Mouse (Mus musculus) cerebellum, adult 11 months (tissue): ENCODE data around the gene Aqp11.

Experiments
- DNase-seq: peaks from one replicate; pipeline ENCODE4 v3.0.0; 2022

Gene Aqp11

DNA sequence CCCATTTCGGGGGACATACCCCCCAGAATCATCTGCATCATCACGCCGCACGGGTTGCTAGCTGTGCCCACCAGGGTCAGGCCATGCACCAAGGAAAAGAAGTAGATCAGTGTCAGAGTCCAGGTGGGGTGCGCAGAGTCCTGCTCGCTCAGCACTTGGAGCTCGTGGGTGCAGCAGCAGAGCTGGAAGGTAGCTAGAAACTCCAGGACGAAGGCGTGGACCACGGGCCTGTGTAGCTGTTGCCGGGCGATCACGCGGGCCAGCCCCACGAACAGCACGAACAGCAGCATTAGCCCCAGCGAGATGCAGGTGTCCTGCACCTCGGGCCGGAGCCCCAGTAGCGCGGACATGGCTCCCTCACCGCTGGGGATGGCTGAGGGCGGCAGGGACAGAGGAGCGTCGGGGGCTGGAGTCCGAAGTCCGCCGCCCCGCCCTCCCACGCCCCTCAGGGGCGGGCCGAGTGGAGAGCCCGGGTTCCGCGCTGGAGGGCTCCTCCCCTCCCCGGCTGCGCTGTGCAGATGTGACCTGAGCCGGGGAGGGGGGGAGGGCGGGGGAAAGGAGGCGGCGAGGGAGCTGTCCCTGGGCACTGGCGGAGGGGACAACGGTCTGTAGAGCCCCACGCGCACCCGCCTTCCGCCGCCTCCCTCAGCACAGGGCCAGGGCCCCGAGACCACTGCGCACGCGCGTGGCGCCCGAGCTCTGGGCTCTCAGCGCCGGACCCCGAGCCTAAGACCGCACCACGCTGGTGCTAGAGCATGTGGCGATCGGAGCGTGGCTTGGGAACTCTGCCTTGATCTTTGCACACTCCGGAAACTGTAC, at the start of gene Aqp11:
TSS of gene Aqp11 (minus strand) at position 652 of the 819 bp plus-strand sequence.
- DNase-seq: peak; percentile 76

DNA sequence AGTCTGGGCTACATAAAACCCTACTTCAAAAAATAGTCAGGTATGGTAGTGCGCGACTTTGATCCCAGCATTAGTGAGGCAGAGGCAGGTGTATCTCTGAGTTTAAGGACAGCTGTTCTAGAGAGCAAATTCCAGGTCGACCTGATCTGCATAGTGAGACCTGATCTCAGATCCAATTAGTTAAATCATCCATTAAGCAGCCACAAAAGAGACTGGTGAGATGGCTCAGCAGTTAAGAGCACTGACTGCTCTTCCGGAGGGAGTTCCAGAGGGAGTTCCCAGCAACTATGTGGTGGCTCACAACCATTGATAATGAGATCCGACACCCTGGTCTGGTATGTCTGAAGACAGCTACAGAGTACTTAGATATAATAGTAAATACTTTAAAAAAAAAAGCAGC, 45.4 kb upstream of the Aqp11 start:
- no peak for DNase-seq

DNA sequence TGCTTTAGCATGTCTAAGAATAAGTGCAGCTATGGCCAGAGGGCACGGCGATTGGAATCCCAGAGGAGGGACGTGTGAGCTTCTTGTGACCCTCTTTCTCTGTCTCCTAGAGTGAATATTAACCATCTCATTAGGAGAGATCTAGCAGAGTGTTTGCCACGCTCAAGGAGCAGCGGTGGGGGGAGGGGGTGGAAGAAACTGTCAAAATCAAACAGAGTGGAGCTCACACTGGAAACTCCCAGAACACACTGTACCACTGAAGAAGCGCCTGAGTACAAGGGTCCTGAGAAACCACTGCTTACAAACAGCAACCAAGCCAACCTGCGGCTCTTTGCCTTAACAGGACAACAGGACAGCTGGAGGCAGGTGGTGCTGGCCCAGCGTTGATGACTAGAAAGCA, 43.4 kb upstream of the Aqp11 start:
- no peak for DNase-seq

DNA sequence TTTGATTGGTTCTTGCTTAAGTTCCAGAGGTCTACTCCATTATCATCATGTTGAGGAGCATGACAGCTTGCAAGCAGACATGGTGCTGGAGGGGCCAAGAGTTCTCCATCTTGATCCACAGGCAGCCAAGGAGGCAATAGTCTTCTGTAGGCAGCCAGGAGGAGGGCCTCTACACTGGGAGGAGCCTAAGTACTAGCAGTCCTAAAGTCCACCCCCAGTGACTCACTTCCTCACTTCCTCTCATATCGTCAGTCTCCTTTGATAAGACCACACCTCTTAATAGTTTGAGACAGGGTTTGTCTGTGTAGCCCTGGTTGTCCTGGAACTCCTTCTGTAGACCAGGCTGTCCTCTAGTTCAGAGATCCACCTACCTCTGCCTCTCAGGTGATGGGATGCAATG, 42.7 kb upstream of the Aqp11 start:
- DNase-seq: no peak

DNA sequence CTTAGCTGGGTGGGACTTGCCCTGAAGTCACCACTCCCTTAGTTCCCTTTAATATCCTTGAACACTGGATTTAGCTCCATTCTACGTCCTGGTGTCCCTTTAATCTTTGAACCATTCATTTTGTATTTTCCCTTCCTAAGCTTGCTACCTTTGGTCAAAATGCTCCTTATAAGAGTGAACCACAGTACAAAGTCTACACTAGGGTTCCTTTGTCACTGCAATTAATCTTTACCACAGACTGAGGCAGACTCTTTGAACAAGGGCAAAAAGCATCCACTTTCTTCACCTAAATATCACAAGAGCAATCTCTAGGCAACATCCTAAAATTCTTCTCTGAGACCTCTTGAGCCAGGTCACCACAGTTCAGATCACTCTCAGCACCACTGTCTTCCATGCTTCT, 42.1 kb upstream of the Aqp11 start:
- no peak for DNase-seq

DNA sequence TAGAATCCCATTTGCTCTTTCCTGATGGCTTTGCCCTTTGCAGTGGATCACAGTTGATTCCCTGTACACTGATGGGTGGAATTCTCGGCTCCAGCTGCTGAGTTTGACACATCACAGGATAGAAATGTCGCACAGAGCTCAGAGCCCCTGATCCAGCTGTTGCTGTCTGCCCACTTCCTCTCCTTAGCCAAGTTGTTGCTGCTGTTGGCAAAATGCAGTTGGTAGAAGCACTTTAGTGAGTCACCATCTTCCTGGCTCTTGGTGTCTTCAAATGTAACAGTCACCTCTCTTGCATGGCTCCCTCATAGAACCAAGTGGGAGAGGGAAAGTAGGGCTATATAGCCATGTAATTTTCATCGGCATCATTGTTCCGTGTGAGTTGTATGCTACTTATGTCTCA, 39.1 kb upstream of the Aqp11 start:
- DNase-seq: no peak

DNA sequence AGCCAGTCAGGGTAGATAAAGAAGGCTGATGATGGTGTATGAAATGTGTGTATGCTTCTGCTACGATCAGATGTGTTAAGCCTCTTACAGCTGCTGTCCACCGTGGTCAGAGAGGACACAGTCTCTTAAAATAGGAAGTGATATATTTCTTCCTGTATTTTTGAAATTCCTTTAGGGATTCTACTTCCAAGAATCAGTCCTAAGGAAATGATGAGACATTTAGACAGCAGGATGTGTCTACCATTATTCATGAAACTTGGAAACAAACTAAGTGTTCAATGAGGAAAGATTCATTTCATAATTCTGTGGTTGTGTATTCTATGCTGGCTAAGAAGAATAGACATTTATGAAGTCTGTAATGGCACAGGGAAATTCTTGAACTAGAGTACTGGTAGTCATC, 37.8 kb upstream of the Aqp11 start:
- no peak for DNase-seq

DNA sequence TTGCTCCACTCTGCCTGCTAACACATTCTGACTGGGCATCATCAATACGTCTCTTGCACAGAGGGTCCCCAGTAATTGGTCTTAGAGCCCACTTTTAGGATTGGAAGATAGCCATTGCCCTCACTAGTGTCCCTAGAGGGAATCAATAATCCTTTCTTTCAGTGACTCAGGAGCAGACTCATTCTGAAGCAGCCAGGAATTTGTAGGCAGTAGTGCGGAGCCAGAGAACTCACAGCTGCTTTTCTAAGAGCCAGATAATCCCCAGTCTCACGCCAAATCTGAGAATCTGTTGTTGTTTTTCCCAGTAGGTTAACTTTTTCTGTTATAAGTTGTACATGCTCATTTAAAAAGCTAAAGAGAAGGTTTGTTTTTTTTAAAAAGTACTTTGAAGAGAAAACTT, 37.3 kb upstream of the Aqp11 start:
- no peak for DNase-seq

DNA sequence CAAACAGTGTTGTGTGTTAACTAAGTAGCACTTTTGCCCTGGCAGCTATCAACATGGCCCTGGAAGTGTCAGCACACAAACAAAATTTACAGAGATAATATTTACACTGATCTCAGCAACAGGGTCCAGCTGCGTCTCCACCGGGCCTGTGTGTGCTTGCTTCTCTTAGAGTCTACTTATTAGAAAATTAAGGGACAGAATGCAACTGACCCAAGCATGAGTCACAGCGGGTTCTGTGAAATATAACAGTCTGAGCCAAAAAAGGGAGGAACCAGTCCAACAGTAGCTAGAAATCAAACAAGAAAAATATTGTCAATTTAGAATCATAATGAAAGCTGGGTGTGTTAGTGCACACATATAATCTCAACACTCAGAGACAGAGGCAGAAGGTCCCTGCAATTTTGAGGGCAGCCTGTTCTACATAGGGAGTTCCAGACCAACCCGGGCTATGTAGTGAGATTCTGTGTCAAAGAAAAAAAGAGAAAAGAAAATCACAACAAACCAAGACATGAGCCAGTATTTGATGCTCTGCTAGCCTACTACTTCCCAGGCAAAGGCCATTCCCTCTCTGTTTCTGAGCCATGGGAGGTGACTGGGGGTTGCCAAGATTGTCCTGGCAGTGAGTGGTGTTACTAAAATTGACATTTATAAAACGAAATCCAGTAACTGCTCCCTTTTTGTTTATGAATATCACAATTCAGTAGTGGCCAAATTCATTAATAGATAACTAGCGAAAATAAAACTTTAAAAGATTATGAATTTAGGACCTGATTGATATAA, 32.9 kb upstream of the Aqp11 start:
- no peak for DNase-seq

DNA sequence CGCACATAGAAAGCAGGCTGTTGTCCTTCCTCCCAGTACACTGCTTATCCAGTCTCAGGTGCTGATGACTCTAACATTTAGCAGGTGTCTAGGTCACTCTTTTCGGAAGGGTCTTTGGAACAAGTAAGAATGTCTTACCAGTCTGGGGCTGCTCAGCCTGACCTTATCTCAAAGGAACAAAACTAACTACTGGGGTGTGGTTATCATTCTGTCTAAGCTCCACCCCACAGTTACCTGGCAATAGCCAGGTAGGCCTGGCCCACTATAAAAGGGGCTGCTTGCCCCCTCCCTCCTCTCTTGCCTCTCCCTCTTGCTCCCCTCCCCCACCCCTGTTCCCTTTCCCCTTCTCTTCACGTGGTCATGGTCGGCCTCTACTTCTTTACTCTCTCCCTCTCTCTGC, 30.9 kb upstream of the Aqp11 start:
- DNase-seq: no peak

DNA sequence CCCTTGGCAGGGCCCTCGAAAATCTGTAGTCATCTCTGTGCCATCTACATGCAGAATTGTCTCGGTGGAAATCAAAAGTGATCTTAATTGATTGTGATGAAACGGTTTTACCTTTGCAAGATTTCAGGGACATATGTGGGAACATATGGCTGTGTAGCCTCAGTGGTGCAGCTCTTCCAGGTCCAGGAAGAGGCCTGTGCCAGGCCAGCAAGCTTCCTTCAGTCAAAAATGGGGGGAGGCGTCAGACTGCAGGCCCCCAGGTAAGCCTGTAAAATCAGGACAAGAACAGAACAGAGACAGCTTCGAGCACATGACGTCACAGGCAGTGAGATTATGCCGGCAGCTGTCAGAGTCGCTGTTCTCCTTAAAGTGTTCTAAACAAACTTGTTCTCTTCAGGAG, 29.8 kb upstream of the Aqp11 start:
- no peak for DNase-seq

DNA sequence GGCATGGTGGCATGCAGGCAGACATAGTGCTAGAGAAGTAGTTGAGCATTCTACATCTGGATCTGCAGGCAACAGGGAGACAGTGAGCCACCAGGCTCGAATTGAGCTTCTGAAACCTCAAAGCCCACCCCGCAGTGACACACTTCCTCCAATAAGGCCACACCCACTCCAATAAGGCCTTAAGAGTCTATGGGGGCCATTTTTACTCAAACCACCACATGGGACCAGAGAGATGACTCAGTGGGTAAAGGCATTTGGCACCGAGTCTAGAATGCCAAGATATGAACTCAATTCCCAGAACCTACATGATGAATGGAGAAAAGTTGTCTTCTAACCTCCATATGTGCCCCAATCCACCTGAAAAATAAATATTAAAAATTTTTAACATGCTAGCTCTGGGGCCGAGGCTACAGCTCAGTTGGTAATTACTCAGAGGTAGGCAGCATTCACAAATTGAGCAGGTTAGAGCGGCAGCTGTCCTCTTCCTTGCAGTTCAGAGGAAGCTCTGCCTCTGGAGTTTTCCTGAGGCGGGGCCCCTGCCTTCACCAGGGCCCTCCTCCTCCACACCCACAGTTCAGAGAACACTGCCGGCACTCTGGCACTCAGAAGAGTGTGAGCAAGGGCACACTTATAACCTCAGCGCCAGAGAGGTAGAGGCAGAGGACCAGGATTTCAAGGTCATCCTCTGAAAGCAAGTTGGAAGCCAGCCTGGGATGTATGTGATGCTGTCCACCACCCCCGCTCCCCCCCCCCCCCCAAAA, 28.5 kb upstream of the Aqp11 start:
- no peak for DNase-seq

DNA sequence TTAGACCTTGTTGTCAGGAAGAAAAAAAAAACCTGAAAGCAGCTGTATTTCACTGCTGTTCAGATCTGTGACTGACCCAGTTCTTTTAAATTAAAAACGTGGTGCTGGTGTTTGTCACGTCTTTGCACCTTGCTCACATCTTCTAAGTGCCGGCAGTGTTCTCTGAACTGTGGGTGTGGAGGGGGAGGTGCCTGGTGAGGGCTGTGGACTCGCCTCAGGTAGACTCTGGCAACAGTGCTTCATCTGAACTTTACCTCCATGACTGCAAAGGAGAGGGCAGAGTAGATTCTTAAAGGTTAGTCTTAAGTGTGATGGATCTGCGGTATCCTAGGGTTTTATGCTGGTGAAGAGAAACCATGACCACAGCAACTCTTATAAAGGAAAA, 27.9 kb upstream of the Aqp11 start:
- no peak for DNase-seq

DNA sequence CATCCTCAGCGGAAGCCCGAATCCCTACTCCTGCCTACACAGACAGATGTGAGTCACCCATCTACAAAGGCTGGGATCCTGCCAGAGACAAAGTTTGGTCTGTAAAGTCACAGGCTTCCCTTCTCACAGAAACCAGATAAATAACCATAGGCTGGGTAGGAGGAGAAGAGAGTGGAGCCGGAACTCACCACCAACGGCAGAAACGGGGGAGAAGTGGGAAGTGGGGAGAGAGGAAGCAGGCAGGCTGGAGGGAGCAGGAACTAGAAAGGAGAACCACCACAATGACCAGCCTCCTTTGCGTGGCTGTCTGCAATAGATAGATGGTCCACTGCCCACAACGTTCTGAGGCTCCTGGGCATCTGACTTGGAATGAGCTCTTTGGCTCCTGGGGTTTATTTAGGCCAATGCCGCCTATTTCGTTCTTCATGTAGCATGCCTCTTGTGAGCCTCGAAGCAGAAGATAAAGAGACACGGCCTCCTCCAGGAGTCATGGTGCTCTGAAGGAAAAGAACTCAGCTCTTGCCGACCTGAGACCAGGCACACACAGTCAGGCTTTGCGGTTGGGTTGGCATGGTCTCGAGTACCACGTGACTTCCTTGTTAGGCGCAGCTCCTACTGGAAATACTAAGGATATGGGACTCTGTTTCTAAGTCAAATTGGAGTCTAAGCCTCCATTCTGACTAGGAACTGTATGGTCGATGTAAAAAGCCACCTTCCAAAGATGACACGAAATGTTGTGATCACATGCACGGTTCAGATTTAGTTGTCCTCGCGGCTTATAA, 27.3 kb upstream of the Aqp11 start:
- no peak for DNase-seq

DNA sequence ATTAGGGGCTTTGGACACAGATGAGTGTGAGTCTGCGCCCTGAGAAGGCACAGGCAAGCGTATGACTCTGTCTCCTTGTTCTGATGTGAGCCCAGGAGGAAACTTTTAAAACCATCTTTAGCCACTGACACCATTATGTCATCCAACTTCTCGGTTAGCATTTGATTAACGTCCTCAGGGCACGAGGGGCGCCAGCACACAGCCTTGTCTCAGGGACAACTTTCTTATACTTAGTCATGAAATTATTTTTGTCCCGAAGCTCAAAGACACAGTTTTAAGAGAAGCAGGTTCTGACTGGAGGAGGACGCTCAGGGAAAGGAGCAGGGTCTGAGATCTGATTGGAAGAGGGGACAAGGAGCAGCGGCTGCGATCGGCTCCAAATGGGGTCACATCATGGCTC, 26.5 kb upstream of the Aqp11 start:
- DNase-seq: no peak

DNA sequence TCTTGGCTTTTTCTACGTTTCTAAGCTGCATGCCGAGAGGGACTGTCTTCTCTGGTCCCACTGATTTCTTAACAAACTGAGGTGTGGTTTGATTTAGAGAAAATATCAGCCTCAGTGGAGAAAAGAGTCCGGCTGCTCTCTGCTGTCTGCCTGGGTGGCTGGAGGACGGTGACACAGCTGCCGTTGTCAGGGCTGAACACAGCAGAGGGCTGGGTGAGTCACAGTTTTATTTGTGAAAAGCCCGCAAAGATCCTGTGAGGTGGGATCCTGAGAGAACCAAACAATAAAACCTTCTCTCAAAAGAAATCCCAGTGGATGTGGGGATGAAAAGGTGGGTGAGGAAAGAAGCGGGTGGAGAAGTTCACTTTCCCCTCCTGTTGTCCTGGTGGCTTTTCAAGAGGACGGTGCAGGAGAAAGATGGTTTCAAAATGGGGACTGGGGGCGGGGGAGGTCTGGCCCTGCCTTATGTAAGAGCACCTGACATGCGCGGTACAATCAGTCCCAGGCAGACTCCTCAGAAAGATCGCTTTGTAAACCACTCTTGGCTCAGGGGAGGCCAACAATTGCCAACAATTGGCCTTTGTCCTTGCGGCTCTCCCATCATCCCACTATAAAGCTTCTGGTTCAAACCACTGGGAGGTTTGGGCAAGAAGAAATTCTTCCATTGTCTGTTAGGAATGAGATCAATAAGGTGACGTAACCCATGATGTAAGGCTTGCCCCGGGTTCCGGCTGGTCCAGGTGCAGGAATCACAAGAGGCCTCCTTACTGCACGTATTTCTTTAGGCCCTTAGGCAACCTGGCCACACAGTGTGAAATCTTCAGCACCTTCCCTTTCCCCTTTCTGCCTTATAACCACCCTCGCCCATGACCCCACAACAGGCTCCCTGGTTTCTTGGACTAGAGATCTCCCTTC, 19.1 kb upstream of the Aqp11 start:
- DNase-seq: no peak

DNA sequence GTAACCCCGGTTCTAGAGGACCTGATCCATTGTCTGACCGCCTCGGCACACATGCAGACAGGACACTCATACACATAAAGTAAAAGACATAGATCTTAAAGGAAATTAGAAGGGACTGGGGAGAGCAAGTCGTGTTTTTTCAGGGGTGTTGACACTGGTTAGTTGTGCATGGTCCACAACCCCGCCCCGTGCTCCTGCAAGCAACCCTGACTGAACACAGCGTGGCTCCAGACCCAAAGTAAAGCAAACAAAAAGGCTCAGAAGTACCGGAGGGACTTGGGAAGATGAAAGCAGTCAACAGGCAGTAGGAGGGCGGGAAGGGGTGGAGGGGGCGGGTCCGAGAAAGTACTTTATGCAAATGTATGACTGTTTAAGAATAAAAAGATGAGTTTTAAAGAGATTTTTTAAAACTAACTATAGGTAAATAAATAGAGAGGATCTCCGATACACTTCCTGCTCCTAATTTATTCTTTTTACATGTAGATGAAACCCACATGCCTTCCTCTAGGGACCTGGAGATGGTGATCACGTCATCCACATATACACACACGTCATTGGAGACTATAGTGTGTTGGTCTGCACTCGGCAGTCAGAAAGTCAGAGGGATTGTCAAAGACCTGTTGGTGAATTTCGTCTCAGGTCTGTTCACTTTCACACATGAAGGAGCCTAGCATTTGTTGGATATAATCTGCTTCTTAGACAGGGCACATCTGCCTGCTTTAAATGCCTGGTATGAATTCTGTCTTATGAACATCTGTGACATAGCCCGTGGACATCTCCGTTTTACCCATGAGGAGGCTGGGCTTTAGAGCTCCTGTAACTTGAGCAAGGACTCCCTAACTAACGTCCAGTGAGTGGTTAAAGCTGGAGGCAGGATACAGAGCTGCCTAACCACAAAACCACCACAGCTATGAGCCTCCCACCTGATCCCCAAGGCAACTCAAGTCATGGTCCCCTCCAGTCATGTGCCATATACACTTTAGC, 11.4 kb upstream of the Aqp11 start:
- DNase-seq: no peak

DNA sequence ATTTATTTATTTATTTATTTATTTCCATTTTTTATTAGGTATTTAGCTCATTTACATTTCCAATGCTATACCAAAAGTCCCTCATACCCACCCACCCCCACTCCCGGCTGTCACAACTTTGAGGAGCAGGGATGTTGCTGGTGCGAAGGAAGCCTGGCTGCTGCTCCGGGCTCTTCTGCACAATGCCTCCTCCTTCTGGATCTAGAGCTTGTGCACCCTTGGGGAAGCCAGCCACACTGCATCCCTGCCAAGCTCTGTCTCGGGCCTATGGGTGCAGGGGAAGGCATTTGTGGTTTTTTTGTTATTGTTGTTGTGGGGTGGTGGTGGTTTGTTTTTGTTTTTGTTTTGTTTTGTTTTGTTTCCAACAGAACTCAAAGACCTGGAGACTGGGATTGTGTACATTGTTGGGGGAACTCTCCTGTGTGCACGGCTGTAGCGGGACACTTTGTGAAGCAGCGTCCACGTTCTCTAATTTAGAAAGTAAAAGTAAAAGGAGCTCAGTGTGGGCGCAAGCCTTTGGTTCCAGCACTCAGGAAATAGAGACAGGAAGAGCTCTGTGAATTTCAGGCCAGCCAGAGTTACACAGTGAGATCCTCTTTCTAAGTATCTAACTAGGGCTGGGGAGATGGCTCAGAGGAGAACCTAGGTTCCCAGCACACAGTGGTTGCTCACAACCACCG, 10.6 kb upstream of the Aqp11 start:
- DNase-seq: no peak

DNA sequence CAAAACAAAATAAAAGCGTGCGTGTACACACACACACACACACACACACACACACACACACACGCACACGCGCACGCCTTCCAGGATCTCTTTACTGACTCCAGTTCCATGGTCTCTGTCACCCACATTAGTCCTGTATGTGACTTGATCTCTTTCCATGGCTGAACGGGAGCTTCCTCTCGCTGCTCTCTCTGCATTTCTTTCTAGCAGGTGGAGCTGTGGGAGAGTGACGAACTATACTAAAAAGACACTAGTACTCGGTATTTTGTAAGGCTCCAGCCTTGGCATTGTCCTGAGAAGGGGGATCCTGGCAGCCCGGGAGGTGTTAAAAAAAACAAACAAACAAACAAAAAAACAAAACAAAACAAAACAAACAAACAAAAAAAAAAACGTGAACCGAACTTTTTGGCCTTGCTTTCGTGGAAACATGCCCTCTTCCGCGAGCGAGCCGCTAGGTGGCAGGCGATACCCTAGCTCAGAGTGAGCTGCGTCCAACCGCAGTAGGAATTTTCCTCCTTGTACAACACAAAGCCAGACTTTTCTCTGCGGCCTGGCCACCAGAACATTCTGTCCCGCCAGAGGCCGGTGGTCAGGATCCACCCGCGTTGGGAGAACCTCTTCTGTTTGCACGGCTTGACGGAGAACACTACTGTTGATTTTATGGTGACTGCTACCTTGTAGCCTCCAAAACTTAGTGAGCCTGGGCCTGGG, 9.9 kb upstream of the Aqp11 start:
- DNase-seq: peak; percentile 73
